Mouse (Mus musculus): ENCODE measurements around the gene Icosl.
"Not testable (repeated sequence)": the region's sequence is repeated elsewhere in the genome, so short reads cannot be mapped to it uniquely, and the experiment has no call there.

Gene Icosl

DNA sequence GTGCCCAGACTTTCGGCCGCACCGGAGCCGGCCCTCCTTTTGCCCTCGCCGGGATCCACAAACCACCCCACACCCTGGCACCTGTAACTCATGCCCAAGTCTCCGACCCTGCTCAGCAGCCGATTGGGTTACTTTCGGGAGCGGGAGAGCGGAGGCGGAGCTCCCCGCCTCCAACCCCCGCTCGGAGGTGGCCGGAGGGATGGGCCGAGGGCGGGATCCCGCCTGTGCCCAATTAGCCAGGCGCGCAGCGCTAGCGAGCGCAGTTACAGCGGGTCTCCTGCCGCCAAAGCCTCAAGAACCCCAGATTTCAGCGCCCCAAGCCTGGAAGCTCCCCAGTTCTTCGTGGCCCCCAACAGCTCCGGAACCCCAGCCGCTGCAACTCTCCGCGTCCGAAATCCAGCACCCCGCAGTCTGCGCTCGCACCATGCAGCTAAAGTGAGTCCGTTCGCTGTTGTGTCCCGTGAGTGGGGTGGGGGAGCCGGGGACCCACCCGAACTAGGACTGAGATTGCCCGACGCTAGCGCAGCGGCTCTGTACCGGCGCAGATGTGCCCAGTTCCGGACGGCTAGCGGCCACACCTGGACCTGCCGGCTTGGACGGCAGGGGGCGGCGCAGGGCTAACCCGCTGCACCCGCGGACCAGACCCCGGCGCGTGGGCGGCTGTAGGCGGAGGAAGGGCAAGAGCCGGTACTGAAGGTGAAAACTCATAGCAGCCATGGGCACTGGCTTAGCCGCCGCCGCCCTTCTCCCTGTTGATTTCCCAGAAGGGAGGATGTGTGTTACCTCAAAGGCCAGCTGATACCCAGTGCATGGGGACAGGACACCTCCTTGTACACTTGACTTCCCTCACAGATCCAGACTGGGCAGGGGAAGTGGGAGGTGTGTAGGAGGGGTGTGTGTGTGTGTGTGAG is at the start of gene Icosl:
Gene Icosl, plus strand, starts transcription at position 202 of the 911 bp plus-strand sequence.
- peak; percentile 85 for DNase-seq

GRCm38 (mm10) chr10:78019984-78020383 is 49.1 kb upstream of the Icosl start:
- DNase-seq: not testable (repeated sequence)

- DNase-seq: not testable (repeated sequence)
Measured at GRCm38 (mm10) chr10:78025453-78025852, 43.6 kb upstream of the Icosl start.

GRCm38 (mm10) chr10:78028129-78028528 is 41.0 kb upstream of the Icosl start:
- peak; percentile 82 for DNase-seq

- DNase-seq: no peak
Measured at GRCm38 (mm10) chr10:78029080-78029479, 40.0 kb upstream of the Icosl start.

DNA sequence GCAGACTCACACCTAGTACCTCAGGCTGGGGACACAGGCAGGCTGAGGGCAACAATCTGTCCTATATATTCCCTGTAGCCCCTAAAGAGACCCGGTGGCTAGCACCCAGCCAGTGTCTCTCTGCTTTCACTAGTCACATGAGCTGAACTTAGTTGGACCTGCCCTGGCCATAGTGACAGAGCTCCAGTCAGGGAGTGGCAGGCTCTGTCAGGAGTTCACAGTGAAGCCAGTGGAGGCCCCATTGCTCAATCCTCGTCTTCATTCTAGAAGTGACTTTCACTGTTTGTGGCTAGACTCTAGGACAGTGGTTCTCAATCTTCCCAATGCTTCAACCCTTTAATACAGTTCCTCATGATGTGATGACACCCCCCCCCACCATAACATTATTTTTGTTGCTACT is 37.1 kb upstream of the Icosl start:
- DNase-seq: no peak

- DNase-seq: no peak
Measured at GRCm38 (mm10) chr10:78037139-78037538, 32.0 kb upstream of the Icosl start.

- no peak for DNase-seq
Measured at GRCm38 (mm10) chr10:78041647-78042046, 27.5 kb upstream of the Icosl start, which contains the start of gene Dnmt3l. Gene Dnmt3l (plus strand): TSS chr10:78041947.

DNA sequence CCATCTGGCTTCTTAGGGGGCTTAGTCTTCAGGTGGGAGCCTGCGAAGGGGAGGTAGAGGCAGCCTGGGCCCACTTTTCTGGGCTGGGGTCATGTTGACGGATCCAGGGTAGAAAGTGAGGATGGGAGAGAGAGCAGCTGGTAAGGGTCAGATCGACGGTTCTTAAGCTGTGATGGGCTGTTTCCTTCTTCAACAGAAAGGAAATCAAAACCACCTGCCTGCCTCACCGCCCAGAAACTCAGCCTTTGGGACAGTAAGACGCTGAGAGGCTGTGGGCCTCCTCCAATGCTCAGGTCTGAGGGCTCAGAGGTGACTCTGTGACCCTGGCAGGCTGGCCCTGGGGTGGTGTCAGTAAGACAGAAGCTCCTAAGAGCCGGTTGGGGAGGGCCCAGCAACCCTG is 27.0 kb upstream of the Icosl start:
- DNase-seq: no peak

DNA sequence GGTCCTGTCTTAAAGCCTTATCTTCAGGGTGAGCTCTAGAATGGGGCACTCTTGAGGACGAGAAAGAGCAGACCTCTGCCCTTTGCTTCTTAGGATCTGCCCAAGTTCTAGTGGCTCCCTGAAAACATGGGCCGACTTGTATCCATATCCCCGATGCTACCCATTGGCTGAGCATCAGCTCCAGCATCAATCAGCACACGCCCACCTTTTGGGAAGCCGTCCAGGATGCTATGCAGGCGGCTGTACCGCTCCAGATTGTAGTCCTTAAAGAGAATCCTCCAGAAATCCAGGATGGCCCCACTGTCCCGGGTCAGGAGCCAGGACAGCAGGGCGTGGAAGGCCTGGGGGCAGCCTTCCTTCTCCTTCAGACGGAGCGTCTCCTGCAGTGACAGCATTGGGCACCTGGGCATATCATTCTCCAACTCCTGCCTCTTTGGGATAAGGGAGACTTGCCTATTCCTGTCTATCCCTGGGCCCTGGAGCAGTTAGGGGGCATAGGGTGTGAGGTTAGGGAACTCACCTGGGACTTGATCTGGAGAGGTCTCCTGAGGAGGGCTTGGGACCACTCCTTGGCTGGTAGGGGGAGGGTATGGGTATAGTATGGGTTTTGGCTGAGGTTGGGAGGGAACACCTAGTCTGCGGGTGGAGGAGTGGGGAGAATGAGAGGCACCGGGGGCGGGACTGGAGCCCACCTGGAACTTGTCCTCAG is 26.3 kb upstream of the Icosl start:
- DNase-seq: no peak

GRCm38 (mm10) chr10:78043406-78043836 is 25.7 kb upstream of the Icosl start, which contains the start of gene Aire:
Gene Aire (minus strand): TSS chr10:78043610.
- peak; percentile 79 for DNase-seq

DNA sequence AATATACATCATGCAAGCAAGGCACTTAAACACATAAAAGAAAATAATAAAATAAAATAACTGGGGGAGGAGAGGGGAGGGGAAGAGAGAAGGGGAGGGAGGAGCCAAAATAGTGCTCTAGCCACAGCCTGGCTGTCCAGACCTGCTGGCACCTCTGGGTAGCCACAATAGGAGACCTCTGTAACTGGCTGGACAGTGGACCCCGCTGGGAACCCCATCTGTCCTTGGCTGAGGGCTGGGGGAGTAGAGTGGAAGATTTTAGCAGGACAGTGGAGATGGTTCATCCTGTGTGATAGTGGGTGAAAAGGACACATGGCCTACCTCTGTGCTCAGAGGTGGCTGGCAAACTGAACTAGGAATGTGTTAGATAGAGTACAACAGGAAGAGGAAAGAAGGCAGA is 24.6 kb upstream of the Icosl start:
- no peak for DNase-seq

GRCm38 (mm10) chr10:78046388-78046787 is 22.7 kb upstream of the Icosl start:
- no peak for DNase-seq

GRCm38 (mm10) chr10:78048061-78048730 is 20.9 kb upstream of the Icosl start:
- DNase-seq: no peak

- DNase-seq: no peak
Measured at GRCm38 (mm10) chr10:78049519-78050035, 19.5 kb upstream of the Icosl start.

- peak; percentile 77 for DNase-seq
Measured at GRCm38 (mm10) chr10:78054633-78055565, 14.2 kb upstream of the Icosl start.

- DNase-seq: no peak
Measured at GRCm38 (mm10) chr10:78057056-78057455, 12.0 kb upstream of the Icosl start.

- DNase-seq: no peak
Measured at GRCm38 (mm10) chr10:78063122-78063521, 6.0 kb upstream of the Icosl start.

DNA sequence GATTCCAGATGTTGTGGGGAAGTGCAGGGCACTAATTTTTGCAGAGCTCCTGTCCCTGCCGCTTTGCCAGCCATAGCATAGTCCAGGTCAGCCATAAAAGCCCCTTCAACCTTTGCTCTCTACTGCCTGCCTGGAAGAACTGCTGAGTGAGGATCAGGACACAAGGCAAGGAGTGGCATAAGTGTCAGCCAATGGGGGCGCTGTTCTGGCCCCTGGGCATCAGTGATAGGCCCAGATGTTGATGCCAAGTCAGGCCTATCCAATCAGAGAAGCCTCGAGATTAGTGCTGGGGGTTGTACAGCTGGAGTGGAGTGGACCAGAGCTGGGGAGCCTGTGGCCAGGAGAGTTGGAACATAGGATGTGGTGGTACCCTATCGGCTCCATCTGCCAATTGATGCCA is 1.9 kb upstream of the Icosl start:
- DNase-seq: peak; percentile 49

DNA sequence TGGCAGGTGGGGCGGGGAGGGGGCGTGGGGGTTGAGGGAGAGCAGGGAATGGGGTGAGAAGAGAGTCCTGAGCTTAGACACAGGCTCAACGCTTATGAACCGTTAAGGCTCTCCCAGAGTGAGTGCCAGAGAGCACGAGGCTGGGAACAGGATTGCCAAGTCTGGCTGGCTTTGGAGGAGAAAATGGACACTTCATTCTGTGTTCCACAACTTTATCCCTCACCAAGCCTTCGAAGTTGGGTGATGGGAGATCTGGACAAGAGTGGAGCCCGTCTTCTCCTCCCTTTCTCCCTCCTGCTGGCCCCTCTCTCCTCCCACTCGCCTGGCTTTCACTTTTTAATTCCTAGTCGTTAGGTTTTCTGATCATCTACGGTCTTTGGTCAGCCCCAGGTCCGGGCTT is 561 bp upstream of the Icosl start:
- no peak for DNase-seq

DNA sequence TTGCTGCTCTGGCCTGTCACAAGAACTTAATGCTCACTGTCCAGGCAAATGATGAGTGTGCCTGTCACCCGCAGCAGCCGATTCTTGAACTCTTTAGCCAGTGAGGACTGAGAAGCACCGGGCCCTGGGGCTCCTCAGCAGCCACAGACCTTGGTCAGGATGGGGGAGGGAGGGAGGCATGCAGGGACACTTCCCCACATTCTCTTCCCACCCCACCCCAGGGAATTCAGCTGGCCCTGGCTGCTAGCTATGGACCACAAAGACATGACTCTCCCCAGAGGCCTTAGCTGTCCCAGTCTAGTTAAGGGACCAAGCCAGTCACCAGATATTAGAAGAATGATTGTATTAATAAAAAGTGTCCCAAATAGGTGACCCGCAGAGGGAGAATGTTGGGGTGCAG is 5.0 kb downstream of the Icosl start:
- no peak for DNase-seq

- DNase-seq: no peak
Measured at GRCm38 (mm10) chr10:78074977-78075376, 5.9 kb downstream of the Icosl start.

Data from lung, postnatal 36 days (tissue).